Mouse (Mus musculus): ENCODE results near the gene Rpl3. TPM values are rescaled to one million over a fixed set of nuclear protein-coding genes. Genes with fewer than 3 reads are reported as not detected.
A peak's percentile ranks its signal among the peaks of the same experiment; 100 is the strongest.
"Not testable (repeated sequence)": the region's sequence is repeated elsewhere in the genome, so short reads cannot be mapped to it uniquely, and the experiment has no call there.

The Rpl3 gene
- total RNA-seq (2021), result 100 to 1,000 TPM; 602 to 611 TPM
- long read RNA-seq, experiment 1, transcript Rpl3-201 (10 exons, 1,351 nt), result major isoform, 938 of 1,011 reads
- long read RNA-seq, experiment 1, transcript Rpl3-204 (9 exons, 1,877 nt), result minor isoform, 14 of 1,011 reads
- long read RNA-seq, experiment 1, partial matches to known transcripts, result 41 of 1,011 reads
- long read RNA-seq, experiment 1, other reads (novel, unspliced or antisense), result 18 of 1,011 reads
- long read RNA-seq, experiment 2, transcript Rpl3-201 (10 exons, 1,351 nt), result major isoform, 265 of 290 reads
- long read RNA-seq, experiment 2, partial matches to known transcripts, result 15 of 290 reads
- long read RNA-seq, experiment 2, other reads (novel, unspliced or antisense), result 8 of 290 reads

DNA sequence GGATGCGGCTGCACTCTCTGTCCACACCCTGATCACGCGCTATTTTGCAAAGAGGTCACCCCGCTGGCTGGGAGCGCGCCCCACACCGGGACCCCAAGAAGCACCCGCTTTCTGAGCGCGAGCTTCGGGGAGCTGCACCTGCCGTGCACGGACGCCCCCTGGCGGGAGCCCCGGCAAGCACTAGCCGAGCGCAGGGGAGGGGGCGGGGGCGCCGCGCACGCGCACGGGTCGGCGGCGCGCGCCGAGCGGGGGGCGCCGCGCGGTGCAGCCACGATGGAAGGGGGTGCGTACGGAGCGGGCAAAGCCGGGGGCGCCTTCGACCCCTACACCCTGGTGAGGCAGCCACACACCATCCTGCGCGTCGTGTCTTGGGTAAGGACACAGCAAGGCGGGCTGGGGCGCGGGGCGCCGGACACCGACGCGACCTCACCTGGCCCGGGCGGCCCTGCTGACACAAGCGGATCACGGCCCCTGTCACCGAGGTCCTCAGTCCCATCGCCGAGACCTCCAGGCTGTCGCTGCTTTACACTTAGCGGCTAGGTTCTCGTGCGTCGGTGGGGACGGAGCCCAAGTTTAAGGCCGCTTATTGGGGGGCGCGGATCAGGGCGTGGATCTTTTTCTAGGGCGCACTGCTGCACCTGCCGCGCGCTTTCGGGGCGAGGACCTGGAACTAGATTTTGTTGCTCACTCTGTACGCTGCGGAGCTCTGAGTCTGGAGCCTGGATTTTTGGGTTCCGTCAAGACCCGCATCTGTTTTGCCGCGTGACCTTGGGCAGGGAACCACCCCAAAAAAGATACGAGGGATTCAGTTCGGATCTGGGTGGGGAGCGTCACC, at the start of gene Rpl3, which contains the start of gene Syngr1:
Rpl3 (minus strand) TSS at position 748 of the 835 bp plus-strand sequence.
Syngr1 (plus strand) TSS at position 214 of the 835 bp plus-strand sequence.
- peak; percentile 85 to 93 for DNase-seq

DNA sequence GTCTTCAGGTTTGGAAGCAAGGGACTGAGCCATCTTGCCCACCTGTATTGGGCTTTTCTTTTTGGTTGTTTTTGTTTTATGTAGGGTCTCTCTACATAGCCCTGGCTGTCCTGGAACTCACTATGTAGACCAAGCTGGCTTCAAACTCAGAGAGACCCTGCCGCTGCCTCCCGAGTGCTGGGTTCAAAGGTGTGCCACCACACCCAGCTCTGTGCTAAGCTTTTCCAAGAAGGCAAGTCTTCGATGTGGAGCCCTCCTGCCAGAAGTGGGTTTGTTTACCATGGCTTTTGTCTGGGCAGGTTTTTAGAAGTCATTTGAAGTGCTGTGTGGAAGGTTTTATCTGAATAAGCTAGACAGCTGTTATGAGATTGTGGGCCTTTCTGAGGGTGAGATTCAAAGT, 49.2 kb upstream of the Rpl3 start:
- no peak for DNase-seq

DNA sequence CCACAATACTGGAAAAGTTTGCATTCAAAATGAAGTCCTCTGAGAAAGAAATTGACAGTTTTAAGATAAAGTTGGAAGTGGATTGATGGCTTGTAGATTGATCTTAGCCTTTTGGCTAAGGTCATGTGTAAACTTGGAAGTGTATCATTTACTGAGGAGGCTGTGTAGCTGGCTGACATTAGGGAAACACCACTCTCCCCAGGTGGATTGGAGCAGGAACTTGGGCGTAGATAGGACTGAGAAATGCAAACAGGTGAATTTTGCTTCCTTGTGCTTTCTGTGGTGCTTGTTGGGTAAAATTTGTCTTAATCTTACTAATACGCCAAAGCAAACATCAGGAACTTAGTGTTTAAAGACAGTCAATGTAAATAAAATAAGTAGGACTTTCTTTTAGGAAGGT, 48.6 kb upstream of the Rpl3 start:
- DNase-seq, result no peak

DNA sequence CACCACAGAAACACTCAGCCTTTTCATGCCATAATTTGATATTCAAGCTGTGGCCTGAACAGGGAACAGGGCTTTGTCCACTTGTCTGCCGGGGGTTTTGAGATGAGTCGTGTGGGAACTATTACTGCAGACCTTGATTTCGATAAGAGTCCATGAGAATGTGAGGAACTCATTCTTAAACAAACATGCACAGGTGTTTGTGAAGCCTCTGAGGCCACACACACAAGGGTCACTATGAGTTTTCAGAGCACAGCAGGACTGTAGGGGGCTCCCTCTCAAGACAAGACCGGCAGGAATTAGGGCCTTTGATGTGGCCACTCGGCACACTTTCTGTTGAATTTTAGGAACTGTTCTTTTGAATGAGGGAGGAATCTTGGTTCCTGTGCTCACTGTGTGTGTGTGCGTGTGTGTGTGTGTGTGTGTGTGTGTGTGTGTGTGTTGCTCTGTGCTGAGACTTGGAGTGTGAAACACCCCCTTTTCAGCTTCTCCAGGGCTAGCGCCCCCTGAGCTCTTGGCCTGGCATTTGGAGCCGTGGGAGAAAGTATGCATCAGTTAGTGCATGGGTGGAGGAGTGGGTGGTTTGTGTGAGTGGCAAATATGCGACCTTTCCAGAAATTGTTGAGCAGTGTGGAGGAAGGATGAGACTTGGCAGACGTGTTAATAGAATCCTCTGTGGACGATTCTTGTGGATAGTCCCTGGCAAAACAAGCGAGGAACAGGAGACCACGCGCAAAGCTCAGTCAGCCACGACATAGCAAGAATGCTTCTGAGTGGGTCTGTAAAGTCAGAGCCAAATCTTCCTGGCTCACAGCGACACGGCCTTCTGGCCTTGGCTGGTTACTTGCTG, 46.5 kb upstream of the Rpl3 start:
- DNase-seq, result peak in 1 of 2 experiments; percentile 28

DNA sequence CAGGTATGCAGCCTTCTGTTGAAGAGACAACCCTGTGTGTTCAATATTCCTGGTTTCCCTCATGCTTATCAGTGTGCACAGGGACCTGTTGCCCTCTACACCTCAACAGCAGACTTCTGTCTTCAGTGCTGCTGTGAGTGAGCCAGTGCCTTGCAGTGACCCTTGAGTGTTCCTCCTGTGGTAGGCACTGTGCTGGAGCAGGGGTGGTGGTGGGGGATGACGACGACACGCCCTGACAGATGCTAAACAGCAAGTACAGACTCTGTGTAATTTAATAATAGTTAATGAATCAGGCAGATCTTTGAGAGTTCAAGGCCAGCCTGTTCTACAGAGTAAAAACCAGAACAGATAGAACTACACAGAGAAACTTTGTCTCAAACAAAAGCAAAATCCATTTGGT, 45.0 kb upstream of the Rpl3 start:
- peak in 1 of 2 experiments; percentile 52 for DNase-seq

DNA sequence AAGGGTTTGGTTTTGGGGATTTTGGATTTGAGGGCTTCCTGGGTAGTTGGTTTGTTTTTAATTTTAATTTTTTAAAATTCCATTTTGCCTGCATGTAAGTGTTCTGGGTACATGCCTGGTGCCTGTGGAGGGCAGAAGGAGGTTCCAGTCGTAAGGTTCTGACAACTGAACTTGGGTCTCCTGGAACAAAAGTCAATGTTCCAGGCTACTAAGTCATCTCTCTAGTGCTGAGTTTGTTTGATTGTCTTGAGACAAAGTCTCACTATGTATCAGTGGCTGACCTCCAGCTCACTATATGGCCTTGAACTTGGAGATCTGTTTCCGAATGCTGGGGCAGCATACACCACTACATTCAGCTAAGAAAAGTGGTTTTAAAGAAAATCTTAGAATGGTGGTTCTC, 43.8 kb upstream of the Rpl3 start:
- DNase-seq, result no peak

DNA sequence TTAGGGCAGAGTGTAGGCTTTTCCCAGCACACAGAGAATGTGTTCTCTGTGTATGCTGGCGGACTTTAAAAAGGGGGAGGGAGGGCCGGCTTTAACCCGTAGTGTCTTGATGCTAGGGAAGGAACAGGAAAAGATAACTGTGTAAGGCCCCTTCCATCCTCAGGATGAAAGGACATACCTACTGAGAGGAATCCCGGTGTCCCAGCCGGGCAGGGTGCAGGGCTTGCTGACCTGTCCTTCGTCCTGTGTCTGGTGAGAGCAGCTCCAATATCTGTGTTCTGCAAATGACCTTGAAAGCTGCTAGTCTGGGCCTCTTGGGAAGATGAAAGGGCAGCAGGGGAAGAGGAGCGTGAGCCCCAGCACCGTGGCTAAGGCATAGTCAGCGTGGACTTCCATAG, 42.8 kb upstream of the Rpl3 start:
- peak; percentile 51 to 67 for DNase-seq

DNA sequence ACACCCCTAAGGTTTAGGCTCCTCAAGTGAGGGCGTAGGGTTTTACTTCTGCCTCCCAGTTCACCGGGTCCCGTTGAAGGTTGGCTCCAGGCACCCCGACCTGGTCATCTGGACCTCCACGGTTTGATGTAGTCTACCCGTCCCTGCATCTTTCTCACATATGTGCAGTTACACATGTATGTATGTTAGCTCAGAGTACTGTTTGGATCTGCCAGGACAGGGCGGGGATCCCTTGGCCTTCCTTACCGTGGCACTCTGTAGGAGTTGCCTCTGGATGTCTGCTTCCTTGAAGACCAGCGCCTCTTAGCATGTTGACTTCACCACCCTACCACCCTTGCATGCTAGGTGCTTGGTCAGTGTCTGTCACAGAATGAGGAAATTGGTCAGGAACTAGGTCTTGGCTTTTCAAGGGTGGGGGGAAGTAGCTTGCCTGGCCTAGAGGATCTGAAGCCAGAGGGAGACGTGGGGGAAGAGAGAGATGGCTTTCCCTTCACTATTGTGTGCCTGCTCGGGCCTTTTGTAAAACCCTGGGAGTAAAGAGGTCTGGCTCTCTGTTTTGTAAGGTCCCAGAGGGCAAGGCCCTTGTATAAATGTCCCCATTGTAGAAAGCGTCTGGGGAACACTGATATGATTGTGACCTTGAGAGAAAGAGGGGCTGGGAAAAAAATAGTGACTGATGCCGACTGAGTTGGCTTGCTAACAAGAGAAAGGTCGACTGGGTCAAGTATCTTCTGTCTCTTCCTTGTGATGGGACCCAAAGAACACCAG, 42.2 kb upstream of the Rpl3 start:
- DNase-seq, result peak; percentile 23 to 37

DNA sequence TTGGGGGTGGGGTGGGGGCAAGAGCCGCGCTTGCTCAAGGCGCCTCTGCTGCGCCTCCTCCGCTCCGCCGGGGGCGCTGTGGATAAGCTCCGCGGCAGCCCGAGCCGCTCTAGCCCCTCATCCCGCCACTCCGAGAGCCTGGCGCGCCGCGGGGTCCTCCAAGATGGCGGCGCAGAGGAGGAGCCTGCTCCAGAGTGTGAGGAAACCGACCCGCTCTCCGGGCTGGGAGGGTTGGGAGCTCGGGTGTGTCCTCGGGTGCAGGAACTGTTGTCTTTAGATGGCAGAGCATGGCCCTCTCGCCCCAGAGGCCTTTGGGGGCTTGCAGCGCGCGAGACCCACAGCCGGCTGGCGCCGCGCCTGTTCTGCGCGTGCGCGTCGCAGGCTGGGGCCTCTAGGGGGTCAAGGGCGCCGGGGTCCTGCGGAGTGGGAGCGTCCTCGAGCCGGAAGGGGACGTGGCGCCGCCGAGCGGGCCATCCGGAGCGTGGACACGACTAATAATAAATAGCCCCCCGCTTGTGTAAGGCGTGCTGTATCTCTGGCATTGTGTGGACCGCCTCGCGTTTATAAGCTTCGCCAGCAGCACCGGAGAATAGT, 41.4 kb upstream of the Rpl3 start, which contains the start of gene Tab1:
Tab1 (plus strand) TSS at position 135 of the 594 bp plus-strand sequence.
- DNase-seq, result peak; percentile 92 to 95

DNA sequence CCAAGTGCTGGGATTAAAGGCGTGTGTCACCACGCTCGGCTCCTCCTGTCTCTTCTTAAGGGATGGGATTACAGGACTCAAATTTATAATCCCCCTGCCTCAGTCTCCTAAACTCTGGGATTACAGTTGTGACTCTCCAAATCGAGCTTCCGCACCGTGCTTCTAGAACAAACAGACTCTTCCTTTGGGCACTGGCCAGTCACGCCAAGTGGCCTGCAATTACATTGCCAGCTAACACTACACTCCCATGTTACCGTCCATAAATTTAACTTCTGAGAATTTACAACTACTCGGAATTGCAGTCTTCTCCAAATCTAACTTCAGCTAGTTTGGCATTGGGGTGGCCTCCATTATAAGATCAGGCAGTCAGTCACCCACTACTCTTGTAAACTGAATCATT, 40.8 kb upstream of the Rpl3 start:
- no peak for DNase-seq

DNA sequence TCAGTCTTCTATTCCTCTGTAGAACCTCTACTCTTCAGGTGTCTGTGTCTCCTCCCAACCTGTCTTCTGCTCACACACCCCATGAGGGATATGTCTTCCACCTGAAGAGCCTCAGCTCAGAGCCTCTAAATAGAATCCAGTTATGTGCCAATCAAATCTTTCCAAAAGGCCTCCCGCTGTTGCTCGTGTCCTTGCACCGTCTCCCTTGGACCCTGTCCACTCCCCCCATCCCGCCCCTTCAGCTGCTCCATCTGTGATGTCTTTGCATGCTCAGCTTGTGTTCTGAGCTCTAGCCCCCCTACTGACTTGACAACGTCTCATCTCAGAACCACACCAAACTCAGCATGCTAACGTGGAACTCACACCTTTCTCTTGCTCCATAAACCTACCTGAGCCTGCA, 39.8 kb upstream of the Rpl3 start:
- no peak for DNase-seq

DNA sequence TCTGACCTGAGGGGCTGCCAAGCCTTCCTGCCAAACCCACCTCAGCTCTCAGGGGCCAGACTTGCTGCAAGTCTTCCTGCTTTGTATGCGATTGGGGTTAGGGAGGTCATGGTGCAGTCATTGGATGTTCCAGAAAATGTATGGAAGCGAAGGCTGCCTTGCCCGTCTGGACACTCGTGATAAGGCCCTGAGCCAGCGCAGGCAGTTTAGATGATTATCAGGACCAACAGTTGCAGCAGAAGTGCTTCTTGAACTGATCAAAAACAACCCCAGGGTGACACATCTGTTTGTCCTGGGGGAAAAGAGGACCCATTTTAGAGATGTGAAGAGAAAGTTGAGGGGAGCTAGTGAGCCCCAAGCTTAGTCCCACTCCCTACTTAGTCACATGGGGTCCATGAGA, 39.0 kb upstream of the Rpl3 start:
- no peak for DNase-seq

DNA sequence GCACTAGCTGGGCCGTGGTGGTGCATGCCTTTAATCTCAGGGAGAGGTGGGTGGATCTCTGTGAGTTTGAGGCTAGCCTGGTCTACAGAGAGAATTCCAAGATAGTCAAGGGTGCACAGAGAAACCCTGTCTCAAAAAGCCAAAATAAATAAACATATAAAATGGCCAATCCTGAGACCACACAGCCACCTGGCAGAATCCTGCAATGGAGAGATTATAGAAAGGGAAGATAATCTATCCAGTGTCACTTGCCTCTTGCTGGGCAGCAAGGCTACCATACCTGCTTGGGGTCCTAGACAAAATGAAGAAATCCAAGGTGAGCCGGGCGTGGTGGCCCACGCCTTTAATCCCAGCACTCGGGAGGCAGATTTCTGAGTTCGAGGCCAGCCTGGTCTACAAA, 38.3 kb upstream of the Rpl3 start:
- DNase-seq, result no peak

DNA sequence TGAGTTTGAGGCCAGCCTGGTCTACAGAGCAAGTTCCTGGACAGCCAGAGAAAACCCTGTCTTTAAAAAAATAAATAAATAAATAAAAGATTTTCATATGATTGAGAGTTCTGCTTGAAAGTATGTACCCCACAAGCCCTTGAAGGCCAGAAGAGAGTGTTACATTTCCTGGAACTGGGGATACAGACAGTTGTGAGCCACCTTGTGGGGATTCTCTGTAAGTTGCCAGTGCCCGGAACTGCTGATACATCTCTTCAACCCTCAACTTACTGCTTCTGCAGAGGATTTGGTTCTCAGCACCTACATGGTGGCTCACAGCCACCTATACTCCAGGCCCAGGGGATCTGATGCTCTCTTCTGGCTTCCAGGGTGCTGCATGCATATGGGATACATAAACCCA, 35.5 kb upstream of the Rpl3 start:
- no peak for DNase-seq

DNA sequence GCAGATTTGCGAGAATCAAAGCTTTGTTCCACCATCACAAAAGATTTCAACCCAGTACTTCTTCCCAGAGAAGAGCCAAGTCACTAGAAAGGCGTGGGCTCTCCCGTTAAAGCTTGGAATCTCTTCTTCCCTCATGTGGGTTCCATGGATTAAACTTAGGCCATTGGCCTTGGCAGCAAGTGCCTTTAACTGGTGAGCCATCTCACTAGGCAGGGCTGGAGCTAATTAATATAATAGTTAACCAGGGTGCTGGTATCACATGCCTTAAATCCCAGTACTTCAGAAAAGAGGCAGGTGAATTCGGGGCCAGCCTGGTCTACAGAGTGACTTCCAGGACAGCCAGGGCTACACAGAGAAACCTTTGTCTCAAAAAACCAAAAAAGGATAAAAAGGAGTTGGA, 33.0 kb upstream of the Rpl3 start:
- no peak for DNase-seq

DNA sequence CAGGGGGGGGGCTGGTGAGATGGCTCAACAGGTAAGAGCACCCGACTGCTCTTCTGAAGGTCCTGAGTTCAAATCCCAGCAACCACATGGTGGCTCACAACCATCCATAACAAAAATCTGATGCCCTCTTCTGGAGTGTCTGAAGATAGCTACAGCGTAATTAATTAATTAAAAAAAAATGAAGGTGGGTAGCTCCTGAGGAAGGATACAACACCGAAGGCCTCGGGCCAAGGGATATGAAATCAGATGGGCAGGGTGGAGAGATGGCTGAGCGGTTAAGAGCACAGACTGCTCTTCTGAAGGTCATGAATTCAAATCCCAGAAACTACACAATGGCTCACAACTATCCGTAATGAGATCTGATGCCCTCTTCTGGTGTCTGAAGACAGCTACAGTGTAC, 30.8 kb upstream of the Rpl3 start:
- DNase-seq, result not testable (repeated sequence)

DNA sequence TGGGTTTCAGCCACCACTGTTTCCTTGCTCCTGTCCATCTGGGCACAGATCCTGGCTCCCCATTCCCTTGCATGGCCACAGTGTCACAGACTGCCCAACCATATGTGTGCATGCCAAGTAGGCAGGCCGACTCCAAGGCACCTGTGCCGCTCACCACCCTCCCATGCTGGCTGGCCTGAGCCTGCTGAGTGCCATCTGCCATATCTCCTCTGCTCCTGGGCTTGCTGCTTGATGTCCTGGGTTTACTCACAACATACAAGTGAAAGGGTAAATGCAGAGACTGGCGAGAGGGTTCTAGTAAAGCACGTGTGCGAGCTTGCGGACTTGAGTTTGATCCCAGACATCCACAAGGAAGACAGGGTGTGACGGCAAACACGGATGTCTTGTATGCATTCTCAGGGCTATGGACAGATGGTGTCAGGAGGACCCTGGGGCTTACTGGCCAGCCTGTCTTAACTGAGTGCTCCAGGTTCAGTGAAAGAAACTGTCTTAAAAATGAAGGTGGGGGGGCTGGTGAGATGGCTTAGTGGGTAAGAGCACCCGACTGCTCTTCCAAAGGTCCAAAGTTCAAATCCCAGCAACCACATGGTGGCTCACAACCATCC, 30.2 kb upstream of the Rpl3 start:
- no peak for DNase-seq

DNA sequence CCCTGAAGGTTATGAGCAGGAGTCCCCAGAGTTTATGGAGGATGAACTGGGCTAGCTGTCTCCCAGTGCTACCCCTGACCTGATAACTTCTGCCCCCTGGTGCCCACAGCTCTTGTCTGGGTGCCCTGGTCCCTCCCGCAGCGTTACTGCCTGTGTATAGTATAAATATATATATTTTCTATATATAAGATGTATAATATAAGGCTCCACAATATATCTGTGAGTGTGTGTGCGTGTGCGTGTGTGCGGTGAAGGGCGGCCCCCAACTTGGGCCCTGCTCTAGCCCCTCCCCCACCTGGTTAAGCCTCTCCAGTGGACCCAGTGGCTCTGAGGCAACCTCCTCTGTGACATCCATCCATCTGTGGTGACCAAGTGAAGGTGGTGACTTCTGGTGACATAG, 27.4 kb upstream of the Rpl3 start:
- DNase-seq, result no peak

DNA sequence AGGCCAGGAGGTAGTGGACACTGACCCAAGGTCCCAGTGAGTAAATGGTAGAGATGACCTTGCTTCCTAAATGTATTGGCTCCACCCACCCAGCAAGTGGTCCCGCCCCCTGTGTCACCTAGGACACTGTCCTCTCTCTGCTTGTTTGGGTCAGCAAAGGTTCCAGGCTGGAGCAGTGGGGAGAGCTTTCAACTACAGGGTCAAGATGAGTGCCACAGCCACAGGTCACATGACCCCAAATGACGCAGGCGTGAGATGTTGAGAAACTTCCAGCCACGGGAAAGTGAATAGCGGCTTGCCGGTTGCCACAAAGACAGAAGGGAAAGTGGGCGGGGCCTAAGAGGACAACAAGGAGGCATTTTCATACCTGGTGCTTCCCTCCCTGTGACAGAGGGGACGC, 25.5 kb upstream of the Rpl3 start:
- no peak for DNase-seq

Measured in adrenal gland, postnatal 36 days (tissue).